Mouse (Mus musculus) heart, embryonic 14.5 days (tissue): ENCODE measurements around the gene Yju2. TPM values are rescaled to one million over a fixed set of nuclear protein-coding genes. Genes with fewer than 3 reads are reported as not detected.

Experiments
- ATAC-seq: fragments of 200-750 bp; cut with Nextera tagmentation; 2 replicates; pipeline ENCODE4 v1.8.0; 2017; ENCODE audit warnings: low read depth, moderate TSS enrichment; ENCODE audit not compliant: insufficient number of reproducible peaks, insufficient read depth, low FRiP score
- H3K27ac ChIP-seq, 2 experiments: fragments of 200-500 bp in 1 of 2; fragments of 300-500 bp in 1 of 2; sonication (generic) in 1 of 2; replicated peaks in 1 of 2; 2 replicates each; pipeline ENCODE4 v1.5.1; 2012 to 2014; ENCODE audit warnings: low read depth in 2 of 2, low read length in 2 of 2, control low read depth in 1 of 2, mild to moderate bottlenecking in 1 of 2, mixed read lengths in 1 of 2; ENCODE audit not compliant: control insufficient read depth in 1 of 2, insufficient read depth in 1 of 2
- H3K27me3 ChIP-seq: fragments of 300-500 bp; sonication (generic); 2 replicates; pipeline ENCODE4 v1.6.1; 2014; ENCODE audit warnings: mild to moderate bottlenecking, low read length, control low read depth; ENCODE audit not compliant: control insufficient read depth, insufficient read depth
- H3K36me3 ChIP-seq: fragments of 300-500 bp; sonication (generic); 2 replicates; pipeline ENCODE4 v1.6.1; 2014; ENCODE audit warnings: mild to moderate bottlenecking, control low read depth, low read length, mixed read lengths; ENCODE audit not compliant: control insufficient read depth, insufficient read depth
- H3K4me1 ChIP-seq, 2 experiments: fragments of 200-500 bp in 1 of 2; fragments of 300-500 bp in 1 of 2; sonication (generic) in 1 of 2; 2 replicates each; pipeline ENCODE4 v1.6.1; 2012 to 2014; ENCODE audit warnings: low read length in 2 of 2, control low read depth in 1 of 2, mixed read lengths in 1 of 2; ENCODE audit not compliant: control insufficient read depth in 2 of 2, insufficient read depth in 2 of 2
- H3K4me2 ChIP-seq: fragments of 300-500 bp; sonication (generic); 2 replicates; pipeline ENCODE4 v1.6.1; 2014; ENCODE audit warnings: mild to moderate bottlenecking, low read length
- H3K4me3 ChIP-seq, 2 experiments: fragments of 200-500 bp in 1 of 2; fragments of 300-500 bp in 1 of 2; sonication (generic) in 1 of 2; 2 replicates each; pipeline ENCODE4 v1.5.1; 2012 to 2014; ENCODE audit warnings: low read length in 2 of 2, mild to moderate bottlenecking in 2 of 2, control low read depth in 1 of 2, low read depth in 1 of 2, moderate library complexity in 1 of 2; ENCODE audit not compliant: control insufficient read depth in 1 of 2, insufficient read depth in 1 of 2
- H3K9ac ChIP-seq: fragments of 300-500 bp; sonication (generic); 2 replicates; pipeline ENCODE4 v1.6.1; 2014; ENCODE audit warnings: mild to moderate bottlenecking, low read length
- H3K9me3 ChIP-seq: fragments of 300-500 bp; sonication (generic); 2 replicates; pipeline ENCODE4 v1.6.1; 2016; ENCODE audit warnings: low read length, control low read depth; ENCODE audit not compliant: control insufficient read depth
- WGBS: fragments of 180-500 bp; shearing (Covaris S2); extraction: QIAGEN DNeasy Blood & Tissue Kit; methylation state at CpG from one replicate; pipeline ENCODE4 v1.1.7; 2014; 5-methylcytosine and 5-hydroxymethylcytosine counted together
- polyA plus RNA-seq: library from polyadenylated mRNA; unstranded; fragments of >200 nt; fragmentation: Nextera tagmentation; extraction: Ambion mirVana; gene quantifications from 2 replicates; pipeline ENCODE4 v1.2.1, GENCODE M21; 2014

Gene Yju2
- polyA plus RNA-seq, 1 experiment from 2014 or later = 13.5 TPM

GRCm38 (mm10) chr17:55960791-55961190 lies 1.9 kb downstream of the Yju2 start:
- H3K27ac ChIP-seq = no peak overlapping the region
- H3K4me1 ChIP-seq = peaks cover 18% of the 10 kb centered on the region in 2 experiments
- H3K9me3 ChIP-seq = no peaks in the 10 kb centered on the region
- H3K36me3 ChIP-seq = peaks cover 39% of the 10 kb centered on the region
- H3K4me3 ChIP-seq = no peak overlapping the region
- no peak for ATAC-seq
- no peaks in the 10 kb centered on the region; the same call in 1 of the 2 replicates for H3K27me3 ChIP-seq
- H3K9ac ChIP-seq = no peak overlapping the region
- no peak overlapping the region for H3K4me2 ChIP-seq

GRCm38 (mm10) chr17:55961631-55962030 lies 2.7 kb downstream of the Yju2 start:
- WGBS = 93% methylated on average over 7 of the region's 7 CpGs
- Histone ChIP-seq H3K36me3 (peaks cover 48% of the 10 kb centered on the region), H3K9ac (no peak overlapping the region), H3K9me3 (no peaks in the 10 kb centered on the region), H3K4me2 (no peak overlapping the region), H3K27ac (no peak overlapping the region), H3K27me3 (no peaks in the 10 kb centered on the region; the same call in 1 of the 2 replicates), H3K4me3 (no peak overlapping the region), H3K4me1 (peaks cover 12 to 13% of the 10 kb centered on the region in 2 experiments)
- ATAC-seq = no peak

- 62% methylated on average over 14 of the region's 14 CpGs for WGBS
Measured at GRCm38 (mm10) chr17:55963171-55963570, 4.3 kb downstream of the Yju2 start.

GRCm38 (mm10) chr17:55964496-55964895 lies 5.6 kb downstream of the Yju2 start:
- H3K36me3 ChIP-seq = peaks cover 57% of the 10 kb centered on the region
- no peak overlapping the region for H3K27ac ChIP-seq
- 88% methylated on average over 9 of the region's 10 CpGs for WGBS
- no peak overlapping the region for H3K9ac ChIP-seq
- H3K27me3 ChIP-seq = no peaks in the 10 kb centered on the region
- H3K4me1 ChIP-seq = peaks cover 12 to 24% of the 10 kb centered on the region in 2 experiments
- no peak for ATAC-seq
- H3K4me2 ChIP-seq = no peak overlapping the region
- H3K4me3 ChIP-seq = no peak overlapping the region
- H3K9me3 ChIP-seq = no peaks in the 10 kb centered on the region

More at GRCm38 (mm10) chr17:55963171-55963570, 4.3 kb downstream of the Yju2 start:
- Histone ChIP-seq H3K27ac (no peak overlapping the region), H3K4me2 (no peak overlapping the region), H3K36me3 (peaks cover 57% of the 10 kb centered on the region), H3K27me3 (no peaks in the 10 kb centered on the region), H3K9me3 (no peaks in the 10 kb centered on the region), H3K4me1 (peaks cover 12 to 15% of the 10 kb centered on the region in 2 experiments), H3K9ac (no peak overlapping the region), H3K4me3 (no peak overlapping the region)
- ATAC-seq = no peak

GRCm38 (mm10) chr17:55964996-55965395 lies 6.1 kb downstream of the Yju2 start:
- Histone ChIP-seq H3K36me3 (peaks cover 57% of the 10 kb centered on the region), H3K9ac (no peak overlapping the region), H3K9me3 (no peaks in the 10 kb centered on the region), H3K4me1 (peaks cover 12 to 24% of the 10 kb centered on the region in 2 experiments; a peak in 3 of 4 replicates), H3K27me3 (no peaks in the 10 kb centered on the region), H3K27ac (no peak overlapping the region), H3K4me2 (no peak overlapping the region), H3K4me3 (no peak overlapping the region)
- no peak for ATAC-seq
- WGBS = 83% methylated on average over 9 of the region's 9 CpGs

- H3K9ac ChIP-seq = no peak overlapping the region
- peaks cover 41% of the 10 kb centered on the region for H3K36me3 ChIP-seq
- 93% methylated on average over 4 of the region's 4 CpGs for WGBS
- H3K9me3 ChIP-seq = no peaks in the 10 kb centered on the region
- H3K4me3 ChIP-seq = no peak overlapping the region
- ATAC-seq = no peak
- peaks cover 13% of the 10 kb centered on the region for H3K27me3 ChIP-seq
- H3K4me1 ChIP-seq = peaks cover 15 to 32% of the 10 kb centered on the region in 2 experiments; a peak in 3 of 4 replicates
- no peak overlapping the region for H3K27ac ChIP-seq
- no peak overlapping the region for H3K4me2 ChIP-seq
Measured at GRCm38 (mm10) chr17:55967186-55967585, 8.3 kb downstream of the Yju2 start.

- H3K9ac ChIP-seq = no peak overlapping the region
- WGBS = 24% methylated on average over 7 of the region's 7 CpGs
- H3K27ac ChIP-seq = no peak overlapping the region
Measured at GRCm38 (mm10) chr17:55968210-55968609, 9.3 kb downstream of the Yju2 start.

GRCm38 (mm10) chr17:55969560-55969959 lies 10.7 kb downstream of the Yju2 start:
- Histone ChIP-seq H3K4me2 (peak overlapping the region; percentile 90; the same call in 1 of the 2 replicates), H3K9ac (no peak overlapping the region), H3K4me3 (no peak overlapping the region), H3K4me1 (peaks cover 12 to 32% of the 10 kb centered on the region in 2 experiments; a peak in 3 of 4 replicates), H3K27me3 (peaks cover 13% of the 10 kb centered on the region), H3K27ac (no peak overlapping the region), H3K9me3 (no peaks in the 10 kb centered on the region), H3K36me3 (peaks cover 27% of the 10 kb centered on the region)
- ATAC-seq = no peak
- 42% methylated on average over 14 of the region's 14 CpGs for WGBS

More at GRCm38 (mm10) chr17:55968210-55968609, 9.3 kb downstream of the Yju2 start:
- peaks cover 13% of the 10 kb centered on the region for H3K27me3 ChIP-seq
- peaks cover 12 to 32% of the 10 kb centered on the region in 2 experiments; a peak in 3 of 4 replicates for H3K4me1 ChIP-seq
- no peaks in the 10 kb centered on the region for H3K9me3 ChIP-seq
- H3K36me3 ChIP-seq = peaks cover 34% of the 10 kb centered on the region
- no peak overlapping the region for H3K4me2 ChIP-seq
- no peak overlapping the region for H3K4me3 ChIP-seq
- no peak for ATAC-seq
